Mouse (Mus musculus) hindbrain, embryonic 10.5 days (tissue): Measurements from ENCODE around the gene Nudt4. TPM values are rescaled to one million over a fixed set of nuclear protein-coding genes. Genes with fewer than 3 reads are reported as not detected.

ENCODE experiments used
- DNase-seq: peaks from one replicate; pipeline ENCODE4 v3.0.0-alpha.2; 2017; ENCODE audit warnings: low spot score
- H3K27ac ChIP-seq: fragments of 300-500 bp; sonication (generic); 2 replicates; pipeline ENCODE4 v1.5.1; 2016; ENCODE audit warnings: mild to moderate bottlenecking, moderate library complexity
- H3K27me3 ChIP-seq: fragments of 300-500 bp; sonication (generic); 2 replicates; pipeline ENCODE4 v1.6.1; 2016; ENCODE audit warnings: mild to moderate bottlenecking; ENCODE audit not compliant: poor library complexity, insufficient read depth, severe bottlenecking
- H3K36me3 ChIP-seq: fragments of 300-500 bp; sonication (generic); 2 replicates; pipeline ENCODE4 v1.6.1; 2016; ENCODE audit warnings: mild to moderate bottlenecking, moderate library complexity
- H3K4me1 ChIP-seq: fragments of 300-500 bp; sonication (generic); replicated peaks from 2 replicates; pipeline ENCODE4 v1.6.1; 2016; ENCODE audit warnings: mild to moderate bottlenecking
- H3K4me3 ChIP-seq: fragments of 300-500 bp; sonication (generic); 2 replicates; pipeline ENCODE4 v1.5.1; 2016; ENCODE audit warnings: mild to moderate bottlenecking, moderate library complexity
- H3K9me3 ChIP-seq: fragments of 300-500 bp; sonication (generic); 2 replicates; pipeline ENCODE4 v1.6.1; 2016; ENCODE audit warnings: mild to moderate bottlenecking, moderate library complexity
- WGBS: fragments of 180-500 bp; shearing (Covaris S2); methylation state at CpG from one replicate; pipeline ENCODE4 v1.1.7; 2016; 5-methylcytosine and 5-hydroxymethylcytosine counted together
- polyA plus RNA-seq: library from polyadenylated mRNA; unstranded; fragments of >200 nt; fragmentation: Nextera tagmentation; extraction: Ambion mirVana; gene quantifications from 2 replicates; pipeline ENCODE4 v1.2.1, GENCODE M21; 2016

Gene Nudt4
- polyA plus RNA-seq, 1 experiment from 2014 or later: 76.4 TPM

DNA sequence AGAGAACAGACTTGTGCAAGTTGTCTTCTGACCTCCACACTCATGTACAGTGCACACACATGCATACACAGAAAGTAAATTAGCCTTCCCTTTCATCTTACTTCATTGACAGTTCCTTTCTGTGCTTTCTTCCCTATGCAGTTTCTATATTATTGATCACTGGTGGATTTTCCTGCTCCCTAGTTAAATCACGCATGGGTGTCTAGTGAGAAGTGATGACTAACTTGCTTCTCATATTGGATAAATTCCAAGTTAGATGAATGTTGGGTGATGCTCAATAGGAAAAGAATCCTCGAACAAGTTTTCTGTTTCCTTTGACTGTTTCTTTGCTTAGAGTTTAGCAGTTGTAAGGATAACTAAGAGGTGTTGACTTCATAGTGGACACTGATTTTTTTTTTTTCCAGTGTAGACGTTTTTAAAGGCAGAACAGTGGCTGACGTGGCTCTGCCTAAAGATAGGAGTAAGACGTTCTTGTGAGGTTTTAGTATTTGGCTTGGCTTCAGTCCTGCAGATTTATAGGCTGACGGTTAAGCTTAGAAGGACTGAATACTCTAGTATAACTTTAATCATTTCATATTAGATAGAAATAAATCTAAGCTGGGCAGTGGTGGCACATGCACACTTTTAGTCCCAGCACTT, 38.8 kb downstream of the Nudt4 start:
- H3K27ac ChIP-seq: no peak overlapping the region
- H3K4me3 ChIP-seq: no peak overlapping the region
- no peaks in the 10 kb centered on the region for H3K27me3 ChIP-seq
- H3K4me1 ChIP-seq: 0 out of 2 replicates have a peak, but pooled peaks cover 2% of the 10 kb centered on the region
- DNase-seq: no peak
- 0 out of 2 replicates have a peak, but pooled peaks cover 3% of the 10 kb centered on the region for H3K9me3 ChIP-seq
- peaks cover 25% of the 10 kb centered on the region for H3K36me3 ChIP-seq
- WGBS: 91% methylated on average over 6 of the region's 6 CpGs

DNA sequence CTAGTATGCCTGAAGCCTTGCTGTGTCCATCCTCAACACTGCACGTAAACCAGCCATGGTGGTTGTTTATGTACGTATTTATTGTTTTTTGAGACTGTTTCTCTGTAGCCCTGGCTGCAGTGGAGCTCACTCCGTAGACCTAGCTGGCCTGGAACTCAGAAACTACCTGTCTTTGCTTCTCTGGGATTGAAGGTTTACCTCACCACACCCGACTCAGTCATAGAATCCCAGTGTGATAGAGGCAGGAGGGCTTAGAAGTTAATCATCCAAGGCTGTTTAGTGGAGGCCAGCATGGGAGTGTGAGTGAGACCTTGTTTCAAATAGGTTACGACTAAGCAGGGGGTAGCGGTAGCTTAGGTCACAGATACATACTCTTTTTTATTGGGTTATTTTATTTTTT, 46.3 kb downstream of the Nudt4 start:
- WGBS: 96% methylated on average over 6 of the region's 6 CpGs
- Histone ChIP-seq H3K27ac (no peak overlapping the region), H3K36me3 (peaks cover 42% of the 10 kb centered on the region)

DNA sequence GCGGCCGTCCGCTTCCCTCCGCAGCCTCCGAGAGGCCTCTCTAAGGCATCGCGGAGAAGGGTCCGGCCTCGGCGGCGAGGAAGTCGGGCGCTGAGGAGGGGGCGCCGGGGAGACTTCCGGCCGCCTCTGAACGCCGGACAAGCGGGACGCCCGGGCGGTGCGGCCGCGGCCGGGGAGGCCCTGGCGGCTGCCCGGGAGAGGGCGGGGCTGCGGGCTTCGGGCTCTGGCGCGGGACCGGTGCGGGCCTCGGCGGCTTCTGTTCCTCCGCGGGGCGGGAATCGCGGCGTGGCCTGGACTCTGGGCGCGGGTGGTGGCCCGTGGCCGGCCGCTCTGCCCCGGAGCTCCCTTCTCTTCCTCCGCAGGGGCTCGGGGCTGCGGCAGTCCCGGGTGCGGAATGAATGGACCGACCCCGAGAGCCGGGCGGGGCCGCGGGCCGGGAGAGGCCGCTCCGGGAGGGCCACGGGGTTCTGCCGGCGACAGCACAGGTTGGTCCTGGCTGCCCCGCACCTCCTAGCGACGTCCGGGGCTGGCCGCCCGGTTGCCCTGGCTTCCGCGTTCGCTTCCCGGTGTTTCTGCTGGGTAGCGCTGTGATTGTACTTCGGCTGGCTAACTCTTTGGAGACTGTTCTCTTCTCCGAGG, 48.5 kb downstream of the Nudt4 start:
- peaks cover 22% of the 10 kb centered on the region for H3K36me3 ChIP-seq
- peaks cover 17% of the 10 kb centered on the region for H3K4me1 ChIP-seq
- DNase-seq: no peak
- WGBS: under 1% methylated on average over 80 of the region's 80 CpGs
- no peaks in the 10 kb centered on the region for H3K9me3 ChIP-seq
- no peaks in the 10 kb centered on the region for H3K27me3 ChIP-seq
- H3K4me3 ChIP-seq: peak overlapping the region; percentile 92
- peak overlapping the region; percentile 99 for H3K27ac ChIP-seq

More for the DNA sequence above, 46.3 kb downstream of the Nudt4 start:
- DNase-seq: no peak
- H3K4me3 ChIP-seq: no peak overlapping the region
- 0 out of 2 replicates have a peak, but pooled peaks cover 3% of the 10 kb centered on the region for H3K9me3 ChIP-seq
- H3K4me1 ChIP-seq: peaks cover 17% of the 10 kb centered on the region
- no peaks in the 10 kb centered on the region for H3K27me3 ChIP-seq

DNA sequence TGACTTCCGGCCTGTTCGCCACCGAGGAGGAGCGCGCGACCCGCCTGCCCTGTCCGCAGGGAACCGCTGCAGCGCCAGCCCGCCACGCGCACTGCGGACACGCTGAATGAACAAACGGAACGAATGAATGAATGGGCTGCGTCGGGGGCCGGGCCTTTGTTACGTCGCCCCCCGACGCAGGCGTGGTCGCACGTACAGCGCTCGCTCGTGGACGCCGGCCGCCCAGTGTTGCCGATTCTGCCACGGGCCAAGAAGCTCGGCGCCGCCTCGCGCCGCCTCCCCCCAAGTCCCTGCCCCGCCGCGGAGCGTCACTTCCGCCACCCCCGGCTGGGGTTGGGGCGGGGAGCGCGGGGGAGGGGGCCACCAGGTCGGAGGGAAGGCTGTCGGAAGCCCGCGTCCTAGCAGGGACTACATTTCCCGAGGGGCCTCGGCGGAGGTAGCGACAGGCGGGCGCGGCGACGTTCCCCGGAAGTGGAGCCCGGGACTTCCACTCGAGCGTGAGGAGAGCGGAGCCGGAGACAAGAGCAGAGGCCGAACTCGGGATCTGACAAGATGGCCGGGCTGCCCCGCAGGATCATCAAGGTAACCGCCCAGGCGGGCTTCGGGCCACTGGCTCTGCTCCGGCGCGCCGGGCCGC, 49.2 kb downstream of the Nudt4 start, which contains the start of gene Ube2n:
TSS of gene Ube2n (plus strand) at position 490 of the 637 bp plus-strand sequence.
- Histone ChIP-seq H3K9me3 (no peaks in the 10 kb centered on the region), H3K27ac (peak within 1 kb of the TSS; percentile 99), H3K27me3 (no peaks in the 10 kb centered on the region), H3K36me3 (peaks cover 16% of the 10 kb centered on the region), H3K4me1 (peaks cover 17% of the 10 kb centered on the region), H3K4me3 (peak within 1 kb of the TSS; percentile 92)
- under 1% methylated on average over 78 of the region's 81 CpGs for WGBS
- DNase-seq: peak; percentile 99

GRCm38 (mm10) chr10:95513768-95514556, 50.0 kb downstream of the Nudt4 start:
- Histone ChIP-seq H3K27me3 (no peaks in the 10 kb centered on the region), H3K27ac (peak overlapping the region; percentile 99), H3K36me3 (peaks cover 8% of the 10 kb centered on the region), H3K9me3 (no peaks in the 10 kb centered on the region), H3K4me3 (peak overlapping the region; percentile 92), H3K4me1 (peaks cover 17% of the 10 kb centered on the region)
- 37% methylated on average over 15 of the region's 15 CpGs for WGBS
- no peak for DNase-seq

DNA sequence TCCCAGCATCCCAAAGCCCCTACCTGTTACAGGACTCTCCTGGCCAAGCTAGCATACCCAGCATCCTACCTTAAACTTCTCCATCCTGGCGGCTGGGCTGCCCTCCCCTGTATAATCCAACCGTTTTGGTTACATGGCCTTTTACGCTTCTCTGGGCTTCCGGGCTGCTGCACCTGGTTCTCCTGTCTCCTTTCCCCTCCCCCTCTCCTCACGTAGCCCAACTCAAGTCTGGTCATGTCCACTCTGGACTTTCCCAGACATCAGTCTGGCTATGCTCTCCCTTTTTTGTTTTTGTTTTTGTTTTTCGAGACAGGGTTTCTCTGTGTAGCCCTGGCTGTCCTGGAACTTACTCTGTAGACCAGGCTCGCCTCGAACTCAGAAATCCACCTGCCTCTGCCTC, 51.3 kb downstream of the Nudt4 start:
- Histone ChIP-seq H3K4me3 (no peak overlapping the region), H3K4me1 (peaks cover 17% of the 10 kb centered on the region), H3K27me3 (no peaks in the 10 kb centered on the region), H3K27ac (no peak overlapping the region), H3K36me3 (peaks cover 2% of the 10 kb centered on the region), H3K9me3 (no peaks in the 10 kb centered on the region)
- DNase-seq: no peak
- WGBS: 85% methylated on average over 8 of the region's 8 CpGs

GRCm38 (mm10) chr10:95509263-95509662, 54.7 kb downstream of the Nudt4 start:
- Histone ChIP-seq H3K9me3 (no peaks in the 10 kb centered on the region), H3K4me3 (no peak overlapping the region), H3K4me1 (peaks cover 7% of the 10 kb centered on the region), H3K36me3 (no peaks in the 10 kb centered on the region), H3K27ac (no peak overlapping the region), H3K27me3 (no peaks in the 10 kb centered on the region)
- 78% methylated on average over 3 of the region's 3 CpGs for WGBS
- DNase-seq: no peak

GRCm38 (mm10) chr10:95508793-95509192, 55.2 kb downstream of the Nudt4 start:
- Histone ChIP-seq H3K27me3 (no peaks in the 10 kb centered on the region), H3K9me3 (no peaks in the 10 kb centered on the region), H3K36me3 (no peaks in the 10 kb centered on the region), H3K27ac (no peak overlapping the region), H3K4me1 (peaks cover 2% of the 10 kb centered on the region), H3K4me3 (no peak overlapping the region)
- DNase-seq: no peak
- 77% methylated on average over 6 of the region's 6 CpGs for WGBS

DNA sequence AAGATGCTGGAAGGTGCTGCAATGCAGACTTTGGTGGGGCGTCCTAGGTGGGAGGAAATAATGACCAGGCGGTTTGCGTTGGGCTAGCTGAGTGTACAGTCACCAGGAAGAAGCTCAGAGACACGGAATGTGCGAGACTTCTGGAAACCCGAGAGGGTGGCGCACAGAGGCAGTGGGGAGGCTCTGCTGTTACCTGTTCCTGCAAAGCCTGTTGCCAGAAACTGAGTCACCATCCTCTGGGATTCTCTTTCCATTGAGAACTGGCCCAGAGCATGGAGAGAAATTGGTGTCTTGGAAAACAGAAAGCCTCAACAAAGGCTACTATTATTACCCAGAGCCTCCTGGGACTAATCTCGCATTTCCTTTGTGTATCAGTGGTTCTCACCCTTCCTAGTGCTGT, 55.8 kb downstream of the Nudt4 start:
- Histone ChIP-seq H3K27me3 (no peaks in the 10 kb centered on the region), H3K36me3 (no peaks in the 10 kb centered on the region), H3K4me1 (no peaks in the 10 kb centered on the region), H3K27ac (no peak overlapping the region), H3K4me3 (no peak overlapping the region), H3K9me3 (no peaks in the 10 kb centered on the region)
- no peak for DNase-seq
- 87% methylated on average over 8 of the region's 8 CpGs for WGBS

DNA sequence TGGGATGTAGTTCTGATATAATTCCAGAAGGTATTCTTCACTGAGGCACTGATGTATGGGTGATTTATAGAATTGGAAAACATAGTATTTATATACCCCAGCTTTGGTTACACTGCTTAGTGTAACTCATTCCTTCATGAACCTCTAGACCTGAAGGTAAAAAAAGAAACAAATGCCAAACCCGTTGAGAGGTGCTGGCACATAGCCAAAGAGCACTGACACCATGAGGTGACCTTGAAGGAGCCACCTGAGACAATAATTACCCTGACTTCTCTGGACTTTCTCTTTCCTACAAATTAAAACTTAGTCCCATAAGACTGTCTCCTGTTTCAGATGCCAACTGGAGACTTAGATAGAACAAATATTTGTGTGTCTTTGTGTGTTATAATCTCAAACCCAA, 59.6 kb downstream of the Nudt4 start:
- Histone ChIP-seq H3K4me1 (peaks cover 12% of the 10 kb centered on the region), H3K27ac (no peak overlapping the region), H3K27me3 (no peaks in the 10 kb centered on the region), H3K4me3 (no peak overlapping the region), H3K36me3 (no peaks in the 10 kb centered on the region), H3K9me3 (no peaks in the 10 kb centered on the region)
- no peak for DNase-seq
- WGBS: 57% methylated on average over 1 of the region's 1 CpGs

DNA sequence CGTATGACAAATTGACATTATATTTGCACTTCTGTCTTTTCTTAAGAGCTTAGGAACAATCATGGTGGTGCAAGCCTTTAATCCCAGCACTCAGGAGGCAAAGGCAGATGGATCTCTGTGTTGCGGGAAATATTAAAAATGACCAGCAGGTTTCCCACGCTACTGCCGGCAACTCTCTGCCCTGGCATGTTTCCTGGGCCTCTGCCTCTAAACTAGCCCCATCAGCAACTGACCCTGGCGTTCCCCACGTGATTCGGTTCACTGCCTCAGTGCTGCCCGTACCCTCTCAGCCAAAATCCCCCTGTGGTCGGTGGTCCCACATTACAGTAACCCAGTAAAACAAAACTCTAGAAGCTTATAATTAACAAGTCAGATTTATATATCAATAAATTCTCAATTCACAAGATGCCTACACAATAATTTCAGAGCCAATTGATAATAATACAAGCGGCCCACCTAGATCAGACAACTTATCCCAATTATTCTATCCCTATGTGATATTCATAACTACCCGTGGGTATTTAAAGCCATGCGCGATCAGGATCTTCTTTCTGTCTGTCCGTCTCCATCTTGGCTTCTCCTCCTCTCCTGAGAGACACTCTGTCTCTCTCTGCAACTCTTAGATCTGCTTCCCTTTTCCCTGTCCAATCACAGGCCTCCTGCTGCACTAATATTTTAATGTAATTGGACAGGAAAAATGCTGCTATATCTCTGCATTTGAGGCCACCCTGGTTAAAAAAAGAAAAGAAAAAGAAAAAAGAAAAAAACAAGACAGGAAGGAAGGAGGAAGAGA, 60.3 kb downstream of the Nudt4 start:
- no peaks in the 10 kb centered on the region for H3K27me3 ChIP-seq
- H3K4me1 ChIP-seq: peaks cover 12% of the 10 kb centered on the region
- 87% methylated on average over 14 of the region's 14 CpGs for WGBS
- H3K36me3 ChIP-seq: peaks cover 4% of the 10 kb centered on the region; the same call in 1 of the 2 replicates
- no peak overlapping the region for H3K27ac ChIP-seq
- H3K9me3 ChIP-seq: no peaks in the 10 kb centered on the region
- DNase-seq: no peak
- H3K4me3 ChIP-seq: no peak overlapping the region
